Mouse (Mus musculus): Measurements from ENCODE around the gene Cotl1.

Gene Cotl1

GRCm38 (mm10) chr8:119791804-119792704, 48.3 kb downstream of the Cotl1 start:
- ATAC-seq (ENCODE audit: insufficient number of reproducible peaks, low FRiP score, low TSS enrichment): 0 out of 2 replicates have a peak, but pooled peaks have one; percentile 24

DNA sequence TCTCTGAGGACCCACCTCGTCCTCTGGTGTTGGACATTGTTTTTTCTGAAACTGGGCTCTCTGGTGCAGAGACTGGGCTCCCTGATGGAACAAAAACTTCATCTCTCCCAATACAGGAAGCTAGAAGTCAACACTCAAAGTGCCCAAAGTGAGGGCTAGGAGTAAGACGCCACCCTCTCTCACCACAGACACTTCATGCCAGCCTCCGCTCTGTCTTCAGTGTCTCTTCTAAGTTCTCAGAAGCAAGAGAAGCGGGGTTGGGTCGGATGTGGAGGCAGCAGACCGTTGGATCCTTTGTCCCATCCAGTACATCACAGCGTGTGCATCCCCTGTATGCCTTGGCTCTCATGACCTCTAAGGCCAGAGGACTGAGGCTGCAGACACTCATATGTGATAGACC, 50.8 kb downstream of the Cotl1 start:
- ATAC-seq (ENCODE audit: insufficient number of reproducible peaks, low FRiP score, low TSS enrichment): no peak

GRCm38 (mm10) chr8:119788607-119789381, 51.5 kb downstream of the Cotl1 start:
- peak; percentile 37; the same call in 1 of the 2 replicates for ATAC-seq (ENCODE audit: insufficient number of reproducible peaks, low FRiP score, low TSS enrichment)

DNA sequence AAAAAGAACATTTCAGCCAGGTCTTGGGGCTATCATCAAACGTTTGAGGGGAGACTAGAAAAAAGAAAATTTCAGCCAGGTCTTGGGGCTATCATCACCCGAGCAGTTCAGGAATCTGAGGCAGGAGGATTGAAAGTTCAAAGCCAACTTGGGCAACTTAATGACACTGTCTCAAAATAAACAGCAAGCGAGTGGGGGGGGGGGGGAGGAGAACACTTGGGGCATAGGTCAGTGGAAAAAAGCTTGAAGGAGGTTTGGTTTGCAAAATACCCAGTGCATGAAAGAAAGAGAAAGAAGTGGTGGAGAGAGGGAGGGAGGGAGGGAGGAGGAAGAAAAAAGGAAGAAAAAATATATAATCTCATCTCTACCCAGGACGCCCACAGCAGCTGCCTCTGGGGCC, 53.0 kb downstream of the Cotl1 start:
- no peak for ATAC-seq (ENCODE audit: insufficient number of reproducible peaks, low FRiP score, low TSS enrichment)

GRCm38 (mm10) chr8:119786871-119787270, 53.5 kb downstream of the Cotl1 start:
- no peak for ATAC-seq (ENCODE audit: insufficient number of reproducible peaks, low FRiP score, low TSS enrichment)

DNA sequence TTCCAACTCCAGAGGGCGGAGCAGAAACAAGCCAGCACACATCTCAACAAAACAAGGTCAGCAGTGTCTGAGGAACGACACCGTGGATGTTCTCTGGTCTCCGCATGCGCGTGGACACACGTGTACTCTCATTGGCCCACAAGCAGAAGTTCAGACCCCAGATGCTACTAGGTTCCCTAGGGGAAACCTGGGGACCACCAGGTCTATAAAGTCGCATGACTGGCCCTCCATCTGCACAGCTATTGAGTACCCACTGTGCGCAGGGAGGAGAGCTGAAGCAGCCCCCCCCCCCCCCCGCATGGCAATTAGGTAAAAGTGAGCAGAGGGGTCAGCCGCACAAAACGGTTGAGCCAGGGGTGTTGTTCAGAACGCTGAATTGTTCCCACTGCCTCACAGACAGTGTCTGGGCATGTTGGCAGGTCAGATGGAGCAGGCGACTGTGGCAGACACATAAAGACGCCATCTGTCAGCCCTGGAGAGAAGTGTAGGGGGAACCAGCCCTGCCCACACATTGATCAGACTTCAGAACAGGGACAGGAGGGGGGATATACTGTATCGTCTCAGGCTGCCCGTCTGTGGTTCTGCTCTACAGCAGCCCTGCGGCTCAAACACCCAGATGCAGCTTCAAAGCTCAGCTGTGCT, 54.5 kb downstream of the Cotl1 start:
- no peak for ATAC-seq (ENCODE audit: insufficient number of reproducible peaks, low FRiP score, low TSS enrichment)

DNA sequence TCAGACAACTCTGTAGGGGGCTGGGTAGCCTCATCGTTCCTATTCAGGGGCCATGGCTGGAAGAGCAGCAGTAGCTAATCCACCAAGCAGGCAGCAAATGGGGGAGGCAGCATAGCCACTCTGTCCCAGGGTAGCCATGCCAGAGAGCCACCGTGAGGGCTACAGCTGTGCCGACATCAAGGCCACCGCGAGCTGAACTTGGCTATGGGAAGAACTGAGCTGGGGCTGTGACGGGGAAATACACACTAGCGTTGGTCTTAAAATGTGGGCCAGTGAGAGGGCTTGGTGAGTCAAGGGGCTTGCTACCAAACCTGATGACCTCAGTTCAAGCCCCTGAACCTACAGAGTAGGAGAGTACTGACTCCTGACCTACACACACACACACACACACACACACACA, 55.7 kb downstream of the Cotl1 start:
- no peak for ATAC-seq (ENCODE audit: insufficient number of reproducible peaks, low FRiP score, low TSS enrichment)

- ATAC-seq (ENCODE audit: insufficient number of reproducible peaks, low FRiP score, low TSS enrichment): no peak
Measured at GRCm38 (mm10) chr8:119784141-119784574, 56.2 kb downstream of the Cotl1 start.

GRCm38 (mm10) chr8:119783579-119783978, 56.8 kb downstream of the Cotl1 start:
- ATAC-seq (ENCODE audit: insufficient number of reproducible peaks, low FRiP score, low TSS enrichment): no peak

GRCm38 (mm10) chr8:119782715-119783114, 57.6 kb downstream of the Cotl1 start:
- no peak for ATAC-seq (ENCODE audit: insufficient number of reproducible peaks, low FRiP score, low TSS enrichment)

DNA sequence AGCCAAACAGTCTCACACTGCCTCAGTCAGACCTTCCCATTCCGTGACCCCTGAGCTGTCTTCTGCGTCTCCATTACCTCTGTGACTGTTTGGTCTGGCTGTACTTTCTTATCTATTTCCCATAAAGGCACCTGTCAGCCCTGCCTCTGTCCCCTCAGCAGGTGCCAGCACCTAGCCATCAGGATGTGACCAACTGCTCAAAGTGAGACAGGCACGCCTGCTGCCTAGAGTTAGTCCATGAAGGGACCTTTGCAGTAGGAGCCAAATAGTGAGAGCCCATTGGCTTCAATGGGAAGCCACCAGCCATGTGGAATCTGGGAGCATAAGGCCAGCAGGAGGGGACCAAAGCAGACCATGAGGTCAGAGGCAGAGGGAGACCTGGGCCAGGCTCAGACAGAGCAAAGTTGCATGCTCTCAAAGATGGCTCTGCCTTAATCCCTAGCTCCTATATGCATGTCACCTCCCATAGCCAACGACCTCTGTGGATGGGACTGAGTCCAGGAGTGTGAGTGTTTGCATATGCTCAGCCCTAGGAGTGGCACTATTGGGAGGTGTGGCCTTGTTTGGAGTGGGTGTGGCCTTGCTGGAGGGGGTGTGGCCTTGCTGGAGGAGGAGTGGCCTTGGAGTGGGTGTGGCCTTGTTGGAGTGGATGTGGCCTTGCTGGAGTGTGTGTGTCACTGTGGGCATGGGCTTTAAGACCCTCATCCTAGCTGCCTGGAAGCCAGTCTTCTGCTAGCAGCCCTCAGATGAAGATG, 59.1 kb downstream of the Cotl1 start:
- ATAC-seq (ENCODE audit: insufficient number of reproducible peaks, low FRiP score, low TSS enrichment): no peak

DNA sequence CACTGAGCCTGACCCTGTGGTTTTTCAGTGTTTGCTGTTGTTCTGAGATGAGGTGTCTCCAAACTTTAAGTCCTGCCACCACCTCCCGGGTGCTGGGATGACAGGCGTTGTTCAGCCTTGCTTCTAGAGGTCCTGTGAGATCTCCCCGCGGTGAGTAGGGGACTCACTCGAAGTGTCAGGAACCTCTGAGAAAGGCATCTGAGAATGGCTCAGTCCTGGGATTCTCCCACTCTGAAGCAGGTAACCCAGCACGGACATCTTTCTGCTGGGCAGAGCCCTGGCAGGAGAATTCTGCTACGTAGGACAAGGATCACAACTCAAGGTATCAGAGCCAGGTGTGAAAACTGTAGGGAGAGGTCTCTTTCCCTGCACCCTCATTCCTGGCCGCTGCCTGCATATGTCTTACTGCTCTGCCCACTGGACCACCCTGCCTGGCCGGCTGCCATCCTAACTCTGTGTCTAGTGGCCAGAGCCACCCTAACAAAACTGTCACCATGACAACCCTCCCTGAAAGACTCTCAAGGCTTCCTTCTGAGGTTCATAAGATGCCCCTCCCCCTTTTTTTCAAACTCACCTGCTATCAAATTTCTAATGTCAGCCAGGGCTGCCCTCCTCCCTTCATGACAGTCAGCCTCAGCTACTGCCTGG, 59.8 kb downstream of the Cotl1 start:
- no peak for ATAC-seq (ENCODE audit: insufficient number of reproducible peaks, low FRiP score, low TSS enrichment)

DNA sequence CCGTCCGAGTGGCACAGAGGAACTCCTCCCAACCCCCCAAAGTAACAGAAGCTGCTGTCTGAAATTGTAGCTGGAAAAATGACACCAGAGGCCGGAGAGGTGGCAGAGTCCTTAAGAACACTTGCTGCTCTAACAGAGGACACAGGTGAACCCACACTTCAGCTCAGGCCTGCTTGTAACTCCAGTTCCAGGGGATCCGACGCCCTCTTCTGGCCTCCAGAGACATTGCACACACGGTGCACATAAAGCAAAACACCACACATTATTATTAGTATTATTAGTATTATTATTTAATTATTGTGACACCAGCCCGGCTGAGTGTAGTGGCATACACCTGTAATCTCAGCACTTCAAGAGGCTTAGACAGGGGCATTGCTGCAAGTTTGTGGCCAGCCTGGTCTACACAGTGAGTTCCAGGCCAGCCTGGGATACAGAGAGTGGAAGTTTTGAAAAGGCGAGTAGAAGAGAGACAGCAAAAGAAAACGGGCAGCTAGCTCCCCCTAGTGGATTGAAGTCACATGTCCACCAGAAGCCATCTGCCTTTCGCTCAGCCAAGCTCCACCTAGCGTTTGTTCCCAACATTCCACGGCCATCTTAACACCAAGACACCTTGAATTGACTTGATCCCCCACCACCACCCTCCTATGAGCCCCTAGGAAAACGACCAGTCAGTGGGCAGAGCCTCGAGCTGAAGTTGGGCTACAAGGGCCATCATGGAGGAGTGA, 61.2 kb downstream of the Cotl1 start:
- ATAC-seq (ENCODE audit: insufficient number of reproducible peaks, low FRiP score, low TSS enrichment): 0 out of 2 replicates have a peak, but pooled peaks have one; percentile 9

- ATAC-seq (ENCODE audit: insufficient number of reproducible peaks, low FRiP score, low TSS enrichment): peak; percentile 96
Measured at GRCm38 (mm10) chr8:119778263-119778662, 62.1 kb downstream of the Cotl1 start, which contains the start of gene Tldc1. Gene Tldc1, minus strand, starts transcription at chr8:119778416.

DNA sequence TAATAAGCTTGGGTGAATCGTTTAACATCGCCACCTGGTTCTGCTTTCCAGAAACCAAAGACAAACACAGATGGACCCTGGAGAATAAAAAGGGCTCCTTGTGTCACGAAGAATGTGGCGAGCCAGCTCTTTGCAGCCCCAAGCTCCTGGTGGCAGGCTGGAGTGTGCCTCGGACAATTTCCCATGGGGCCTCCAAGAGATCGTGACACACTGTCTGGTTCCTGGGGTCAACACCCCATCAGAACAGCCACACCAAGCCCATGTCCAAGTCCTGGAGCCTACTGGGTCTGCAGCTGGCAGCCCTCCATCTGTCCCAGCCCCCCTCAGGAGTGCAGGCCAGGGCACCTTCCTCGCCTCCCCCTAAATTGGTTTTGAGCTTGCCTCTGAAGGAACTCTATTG, 62.6 kb downstream of the Cotl1 start:
- ATAC-seq (ENCODE audit: insufficient number of reproducible peaks, low FRiP score, low TSS enrichment): 0 out of 2 replicates have a peak, but pooled peaks have one; percentile 2

GRCm38 (mm10) chr8:119776668-119777245, 63.6 kb downstream of the Cotl1 start:
- ATAC-seq (ENCODE audit: insufficient number of reproducible peaks, low FRiP score, low TSS enrichment): no peak

- ATAC-seq (ENCODE audit: insufficient number of reproducible peaks, low FRiP score, low TSS enrichment): no peak
Measured at GRCm38 (mm10) chr8:119765761-119766444, 74.4 kb downstream of the Cotl1 start.

DNA sequence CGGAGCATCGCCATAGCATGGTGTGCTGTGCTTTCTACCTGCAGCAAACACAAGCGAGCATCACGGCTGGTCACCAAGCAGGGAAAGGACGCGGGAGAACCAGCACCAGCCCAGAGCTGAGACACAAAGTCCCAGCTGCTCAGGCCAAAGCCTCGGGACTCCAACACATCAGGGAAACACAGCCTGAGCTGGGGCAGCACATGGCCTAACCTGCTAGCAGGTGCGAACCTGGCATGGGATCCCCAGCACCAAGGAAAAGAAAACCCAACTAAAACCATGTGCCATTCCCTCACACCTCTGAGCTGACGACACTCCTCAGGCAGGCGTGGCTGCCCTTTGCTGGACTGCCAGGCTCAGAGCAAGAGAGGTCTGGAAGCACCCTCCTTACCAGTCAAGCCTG, 75.0 kb downstream of the Cotl1 start:
- no peak for ATAC-seq (ENCODE audit: insufficient number of reproducible peaks, low FRiP score, low TSS enrichment)

All from cerebellum, adult (tissue).